Mouse (Mus musculus): ENCODE measurements around the gene Eif5a. TPM values are rescaled to one million over a fixed set of nuclear protein-coding genes. Genes with fewer than 3 reads are reported as not detected.

Eif5a gene
- total and polyA plus RNA-seq, 3 experiments: 1,419 to 3,314 (median 2,729) TPM

- TF ChIP-seq TCF12 (IDR thresholded peaks at IDR 0.05; ENCODE audit: low read depth, low read length) (no peak), MYC (IDR thresholded peaks at IDR 0.05; ENCODE audit: low read depth, low read length) (no peak)
These were observed 26.5 kb upstream of the Eif5a start, which contains the start of gene Slc2a4 (continued) for GRCm38 (mm10) chr11:69948066-69948762.

- peaks cover 14% of the 10 kb centered on the region for H3K27me3 ChIP-seq (replicated peaks)
- no peak overlapping the region for H3K27ac ChIP-seq (ENCODE audit: insufficient read depth, low read depth)
- no peak overlapping the region for H3K9ac ChIP-seq (ENCODE audit: insufficient read depth, low read depth)
- H3K36me3 ChIP-seq (replicated peaks in 1 of 2; ENCODE audit: control insufficient read depth in 1 of 2, insufficient read depth in 1 of 2, low read length in 1 of 2): peaks cover 0 to 15% of the 10 kb centered on the region in 2 experiments
- no peaks in the 10 kb centered on the region for H3K9me3 ChIP-seq (replicated peaks; ENCODE audit: low read length)
- in situ Hi-C loops (cut with MboI; ENCODE audit: low pct_ligation_motif_present, low pct_unique_long_range_greater_than_20kb, low sequenced_read_pairs) (no loop called here), dilution Hi-C loops (cut with MboI; ENCODE audit: extremely low pct_ligation_motif_present, extremely low pct_unique_long_range_greater_than_20kb, low sequenced_read_pairs) (no loop called here)
- H3K79me2 ChIP-seq (replicated peaks; ENCODE audit: control insufficient read depth, extremely low read depth, insufficient read depth, poor library complexity, severe bottlenecking): no peaks in the 10 kb centered on the region
- H3K4me1 ChIP-seq (ENCODE audit: control insufficient read depth in 1 of 2, insufficient read depth in 2 of 2): peaks cover 21 to 36% of the 10 kb centered on the region in 2 experiments
- DNase-seq (ENCODE audit: extremely low read depth): no peak
- TF ChIP-seq TCF12 (IDR thresholded peaks at IDR 0.05; ENCODE audit: low read depth, low read length) (0 out of 2 replicates have a peak, but pooled peaks have one; percentile 40), CHD2 (IDR thresholded peaks at IDR 0.05; ENCODE audit: low read length) (0 out of 2 replicates have a peak, but pooled peaks have one; percentile 20), CTCF (conservative IDR thresholded peaks at IDR 0.05 in 1 of 2, IDR thresholded peaks at IDR 0.05 in 1 of 2; ENCODE audit: low read depth in 2 of 2, low read length in 2 of 2) (no peak)
- H3K4me3 ChIP-seq (replicated peaks in 1 of 3; ENCODE audit: low read depth in 2 of 3, low read length in 2 of 3, poor library complexity in 1 of 3): peak overlapping the region in 2 of 3 experiments; percentile 43 to 56
- H3K4me2 ChIP-seq (ENCODE audit: insufficient read depth, low read depth, poor library complexity, severe bottlenecking): peak overlapping the region; percentile 79
These were observed 25.7 kb upstream of the Eif5a start for GRCm38 (mm10) chr11:69947337-69948065.

GRCm38 (mm10) chr11:69945997-69946891 is 24.5 kb upstream of the Eif5a start:
- in situ Hi-C loops (cut with MboI; ENCODE audit: low pct_ligation_motif_present, low pct_unique_long_range_greater_than_20kb, low sequenced_read_pairs): no loop called here
- Histone ChIP-seq H3K9ac (ENCODE audit: insufficient read depth, low read depth) (no peak overlapping the region), H3K4me3 (replicated peaks in 1 of 3; ENCODE audit: low read depth in 2 of 3, low read length in 2 of 3, poor library complexity in 1 of 3) (no peak overlapping the region), H3K9me3 (replicated peaks; ENCODE audit: low read length) (no peaks in the 10 kb centered on the region), H3K27me3 (replicated peaks) (peaks cover 11% of the 10 kb centered on the region), H3K36me3 (replicated peaks in 1 of 2; ENCODE audit: control insufficient read depth in 1 of 2, insufficient read depth in 1 of 2, low read length in 1 of 2) (peaks cover 0 to 15% of the 10 kb centered on the region in 2 experiments), H3K4me1 (ENCODE audit: control insufficient read depth in 1 of 2, insufficient read depth in 2 of 2) (peaks cover 21 to 36% of the 10 kb centered on the region in 2 experiments), H3K27ac (ENCODE audit: insufficient read depth, low read depth) (no peak overlapping the region), H3K4me2 (ENCODE audit: insufficient read depth, low read depth, poor library complexity, severe bottlenecking) (peak overlapping the region; percentile 17), H3K79me2 (replicated peaks; ENCODE audit: control insufficient read depth, extremely low read depth, insufficient read depth, poor library complexity, severe bottlenecking) (no peaks in the 10 kb centered on the region)
- TF ChIP-seq MEF2A (IDR thresholded peaks at IDR 0.05; ENCODE audit: borderline replicate concordance, low read depth, low read length) (peak; percentile 25; the same call in 1 of the 2 replicates), TCF12 (IDR thresholded peaks at IDR 0.05; ENCODE audit: low read depth, low read length) (peak; percentile 24; the same call in 1 of the 2 replicates), NRF1 (IDR thresholded peaks at IDR 0.05; ENCODE audit: low read depth, low read length) (0 out of 2 replicates have a peak, but pooled peaks have one; percentile 15), BHLHE40 (IDR thresholded peaks at IDR 0.05; ENCODE audit: low read depth, low read length) (peak; percentile 13; the same call in 1 of the 2 replicates), HCFC1 (IDR thresholded peaks at IDR 0.05; ENCODE audit: low read depth, low read length) (peak; percentile 21; the same call in 1 of the 2 replicates), GABPA (IDR thresholded peaks at IDR 0.05; ENCODE audit: insufficient replicate concordance, low read depth, low read length) (no peak), SIN3A (IDR thresholded peaks at IDR 0.05; ENCODE audit: low read length) (peak; percentile 11; the same call in 1 of the 2 replicates), E2F4 (IDR thresholded peaks at IDR 0.05; ENCODE audit: insufficient replicate concordance, low read depth, low read length) (no peak), ETS1 (conservative IDR thresholded peaks at IDR 0.05; ENCODE audit: low read depth, low read length) (0 out of 2 replicates have a peak, but pooled peaks have one; percentile 25), EP300 (IDR thresholded peaks at IDR 0.05; ENCODE audit: low read length) (peak; percentile 49; the same call in 1 of the 2 replicates), POLR2A (IDR thresholded peaks at IDR 0.05; ENCODE audit: low read depth, low read length) (0 out of 2 replicates have a peak, but pooled peaks have one; percentile 33), IRF4 (IDR thresholded peaks at IDR 0.05; ENCODE audit: low read depth, low read length) (peak; percentile 54), USF2 (conservative IDR thresholded peaks at IDR 0.05; ENCODE audit: low read depth, low read length) (no peak), TBP (conservative IDR thresholded peaks at IDR 0.05; ENCODE audit: low read depth, low read length) (no peak)
- DNase-seq (ENCODE audit: extremely low read depth): peak; percentile 61
- dilution Hi-C loops (cut with MboI; ENCODE audit: extremely low pct_ligation_motif_present, extremely low pct_unique_long_range_greater_than_20kb, low sequenced_read_pairs): no loop called here
